Comparison of ENCODE assay signal across 8 mouse cellular contexts in genomic region chrX:7947900-7948492, GRCm38 (mm10). TPM values are rescaled to one million over a fixed set of nuclear protein-coding genes. Genes with fewer than 3 reads are reported as not detected.
A peak's percentile ranks its signal among the peaks of the same experiment; 100 is the strongest.
DNase-seq lines count a peak whose midpoint lies in the region; ATAC-seq lines count a peak whose summit lies in the region.

No protein-coding gene starts in this region.

- DNase-seq in adrenal gland, adult (ENCODE audit: inconsistent age in 2 of 2, low spot score in 1 of 2), result peak; percentile 95 to 97
- peak; percentile 95 for DNase-seq in embryo, embryonic 10.5 days (ENCODE audit: low spot score)
- DNase-seq in gastrocnemius, postnatal 14 days, result peak; percentile 93
- DNase-seq in left cerebral cortex, postnatal 10 days (ENCODE audit: extremely low spot score in 1 of 2, low spot score in 2 of 2), result peak; percentile 91 to 96
- DNase-seq in right cerebral cortex, postnatal 25 days, result peak; percentile 91
- peak; percentile 91 to 93 for DNase-seq in urinary bladder, postnatal 4 days (ENCODE audit: low spot score in 2 of 2)

- peak; percentile 94 for ATAC-seq in inflammation-experienced regulatory T-cells, adult 6 months
- ATAC-seq in megakaryocyte-erythroid progenitor cell, adult 5-6 weeks (replicated peaks; ENCODE audit: low FRiP score, low TSS enrichment, poor library complexity, severe bottlenecking), result peak; percentile 97

- intact Hi-C loops in gastrocnemius, postnatal 14 days (cut with DNase I; ENCODE audit: low total_unique reads), result no loop called here
- intact Hi-C loops in left cerebral cortex, postnatal 10 days (cut with DNase I), result no loop called here

RNA-seq across cellular contexts. Expression of gene Hdac6, which starts 0.3 kb away (rescaled TPM):
- total RNA-seq in gastrocnemius, postnatal 14 days (2021), result 1 to 10 TPM; 5.0 to 5.5 TPM
- polyA plus RNA-seq in inflammation-experienced regulatory T-cells, adult 6 months (2017; shearing (Covaris generic)), result 10 to 100 TPM in 1 of 3 experiments, 1 to 10 TPM in 2; 6.2 to 12.7 (median 9.4) TPM
- total RNA-seq in left cerebral cortex, postnatal 10 days (2021), result 10 to 100 TPM; 59.7 to 65.0 TPM
- 9.8 and 9.9 TPM in 2 replicates for total RNA-seq in megakaryocyte-erythroid progenitor cell, adult 5-6 weeks (2014; fragmentation: Nextera tagmentation)
- total RNA-seq in megakaryocyte-erythroid progenitor cell, adult 5-6 weeks (2017), result 9.1 and 11.8 TPM in 2 replicates

RNA-seq across cellular contexts. Expression of gene Eras, which starts 19.6 kb away (rescaled TPM):
- total RNA-seq in gastrocnemius, postnatal 14 days (2021), result not detected
- not detected for polyA plus RNA-seq in inflammation-experienced regulatory T-cells, adult 6 months (2017; shearing (Covaris generic))
- not detected for total RNA-seq in left cerebral cortex, postnatal 10 days (2021)
- not detected in 2 replicates for total RNA-seq in megakaryocyte-erythroid progenitor cell, adult 5-6 weeks (2014; fragmentation: Nextera tagmentation)
- total RNA-seq in megakaryocyte-erythroid progenitor cell, adult 5-6 weeks (2017), result not detected in 2 replicates

RNA-seq across cellular contexts. Expression of gene Pcsk1n, which starts 28.4 kb away (rescaled TPM):
- total RNA-seq in gastrocnemius, postnatal 14 days (2021), result under 1 TPM in 1 of 2 experiments, not detected in 1; 0.14 TPM
- not detected for polyA plus RNA-seq in inflammation-experienced regulatory T-cells, adult 6 months (2017; shearing (Covaris generic))
- total RNA-seq in left cerebral cortex, postnatal 10 days (2021), result 100 to 1,000 TPM; 287 to 317 TPM
- not detected in 2 replicates for total RNA-seq in megakaryocyte-erythroid progenitor cell, adult 5-6 weeks (2014; fragmentation: Nextera tagmentation)
- not detected in 2 replicates for total RNA-seq in megakaryocyte-erythroid progenitor cell, adult 5-6 weeks (2017)

RNA-seq across cellular contexts. Expression of gene Gata1, which starts 29.9 kb away (rescaled TPM):
- under 1 TPM in 1 of 2 experiments, not detected in 1; 0.21 TPM for total RNA-seq in gastrocnemius, postnatal 14 days (2021)
- 10 to 100 TPM in 2 of 3 experiments, not detected in 1; 25.6 to 27.7 TPM for polyA plus RNA-seq in inflammation-experienced regulatory T-cells, adult 6 months (2017; shearing (Covaris generic))
- total RNA-seq in left cerebral cortex, postnatal 10 days (2021), result not detected
- total RNA-seq in megakaryocyte-erythroid progenitor cell, adult 5-6 weeks (2014; fragmentation: Nextera tagmentation), result 187 and 213 TPM in 2 replicates
- total RNA-seq in megakaryocyte-erythroid progenitor cell, adult 5-6 weeks (2017), result 134 and 145 TPM in 2 replicates

RNA-seq across cellular contexts. Expression of gene Gm10490, which starts 38.7 kb away (rescaled TPM):
- not detected for total RNA-seq in gastrocnemius, postnatal 14 days (2021)
- polyA plus RNA-seq in inflammation-experienced regulatory T-cells, adult 6 months (2017; shearing (Covaris generic)), result not detected
- total RNA-seq in left cerebral cortex, postnatal 10 days (2021), result not detected
- not detected in 2 replicates for total RNA-seq in megakaryocyte-erythroid progenitor cell, adult 5-6 weeks (2014; fragmentation: Nextera tagmentation)
- total RNA-seq in megakaryocyte-erythroid progenitor cell, adult 5-6 weeks (2017), result not detected in 2 replicates

Comparison
In these comparisons a context has a peak if more than half of its experiments do, and no peak if none do; other contexts are left out.
1. Peak in every context shown above with its lines: DNase-seq and ATAC-seq.
2. RNA of gene Hdac6, which starts 0.3 kb away (total RNA-seq): 59.7 to 65.0 TPM in left cerebral cortex, postnatal 10 days; 9.1 to 11.8 TPM in megakaryocyte-erythroid progenitor cell, adult 5-6 weeks and 5.0 to 5.5 TPM in gastrocnemius, postnatal 14 days; every median in the first group is over 4 times any median in the second.
3. RNA of gene Pcsk1n, which starts 28.4 kb away (total RNA-seq): 287 to 317 TPM in left cerebral cortex, postnatal 10 days; 0.14 TPM in gastrocnemius, postnatal 14 days and not detected in megakaryocyte-erythroid progenitor cell, adult 5-6 weeks; every median in the first group is over 100 times any median in the second.